Mouse (Mus musculus) hindbrain, postnatal 0 days (tissue): ENCODE data around the gene Zfp286. TPM values are rescaled to one million over a fixed set of nuclear protein-coding genes. Genes with fewer than 3 reads are reported as not detected.
"Not testable (repeated sequence)": the region's sequence is repeated elsewhere in the genome, so short reads cannot be mapped to it uniquely, and the experiment has no call there.

Experiments used
- ATAC-seq: fragments of 200-750 bp; cut with Nextera tagmentation; 2 replicates; pipeline ENCODE4 v1.8.0; 2017; ENCODE audit warnings: mild to moderate bottlenecking, moderate TSS enrichment, moderate library complexity
- DNase-seq: peaks from one replicate; pipeline ENCODE4 v3.0.0-alpha.2; 2015; ENCODE audit warnings: low spot score
- H3K27ac ChIP-seq: fragments of 300-500 bp; sonication (generic); 2 replicates; pipeline ENCODE4 v1.5.1; 2014; ENCODE audit warnings: mild to moderate bottlenecking
- H3K27me3 ChIP-seq: fragments of 300-500 bp; sonication (generic); 2 replicates; pipeline ENCODE4 v1.6.1; 2014; ENCODE audit warnings: low read length, mixed read lengths; ENCODE audit not compliant: insufficient read depth
- H3K36me3 ChIP-seq: fragments of 300-500 bp; sonication (generic); 2 replicates; pipeline ENCODE4 v1.6.1; 2014; ENCODE audit warnings: low read length, mixed read lengths; ENCODE audit not compliant: insufficient read depth
- H3K4me1 ChIP-seq: fragments of 300-500 bp; sonication (generic); 2 replicates; pipeline ENCODE4 v1.6.1; 2014; ENCODE audit warnings: antibody characterized with exemption, low read length, mixed read lengths; ENCODE audit not compliant: insufficient read depth
- H3K4me2 ChIP-seq: fragments of 300-500 bp; sonication (generic); 2 replicates; pipeline ENCODE4 v1.6.1; 2014; ENCODE audit warnings: low read depth, mild to moderate bottlenecking, low read length, moderate library complexity, mixed read lengths
- H3K4me3 ChIP-seq: fragments of 300-500 bp; sonication (generic); 2 replicates; pipeline ENCODE4 v1.5.1; 2014; ENCODE audit warnings: low read length
- H3K9ac ChIP-seq: fragments of 300-500 bp; sonication (generic); replicated peaks from 2 replicates; pipeline ENCODE4 v1.6.1; 2014; ENCODE audit warnings: mild to moderate bottlenecking, low read length, moderate library complexity, mixed read lengths
- H3K9me3 ChIP-seq: fragments of 300-500 bp; sonication (generic); 2 replicates; pipeline ENCODE4 v1.6.1; 2016; ENCODE audit warnings: low read length, mixed read lengths
- CTCF ChIP-seq: IDR thresholded peaks from 2 replicates; pipeline ENCODE4 v1.5.1; 2016; ENCODE audit warnings: antibody characterized with exemption, control low read depth, low read depth
- WGBS: fragments of 180-500 bp; shearing (Covaris S2); extraction: QIAGEN DNeasy Blood & Tissue Kit; methylation state at CpG from one replicate; pipeline ENCODE4 v1.1.7; 2014; 5-methylcytosine and 5-hydroxymethylcytosine counted together
- polyA plus RNA-seq: library from polyadenylated mRNA; unstranded; fragments of >200 nt; fragmentation: Nextera tagmentation; extraction: Ambion mirVana; gene quantifications from 2 replicates; pipeline ENCODE4 v1.2.1, GENCODE M21; 2015
- total RNA-seq: library from RNA; depleted of rRNA; stranded (reverse); fragments of >200 nt; gene quantifications from 2 replicates; pipeline ENCODE4 v1.2.3, GENCODE M21; 2014

Zfp286 gene
- total and polyA plus RNA-seq, 2 experiments from 2014 or later = 14.8 to 18.3 TPM

DNA sequence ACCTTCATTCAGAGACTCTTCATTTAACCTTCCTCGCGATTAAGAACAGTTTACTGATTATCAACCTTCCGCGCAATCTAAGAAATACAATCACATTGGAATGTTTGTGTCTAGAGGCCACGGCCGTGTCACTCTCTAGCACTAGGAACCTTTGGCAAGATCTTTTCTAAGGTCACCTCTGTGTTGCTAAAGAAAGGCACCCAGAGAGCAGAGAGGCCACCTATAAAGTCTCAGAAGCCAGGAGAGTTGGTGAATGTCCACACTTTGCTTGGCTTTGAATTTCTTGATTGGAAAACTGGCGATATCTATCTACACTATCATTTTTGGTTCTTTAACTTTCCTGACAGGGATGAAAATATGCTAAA is 32.1 kb downstream of the Zfp286 start:
- Histone ChIP-seq H3K4me3 (peak overlapping the region; percentile 32), H3K36me3 (no peaks in the 10 kb centered on the region), H3K4me1 (no peaks in the 10 kb centered on the region), H3K27me3 (no peaks in the 10 kb centered on the region), H3K4me2 (peak overlapping the region; percentile 58), H3K27ac (no peak overlapping the region; the same call in 1 of the 2 replicates), H3K9ac (peak overlapping the region; percentile 39; the same call in 1 of the 2 replicates), H3K9me3 (no peaks in the 10 kb centered on the region)
- DNase-seq (no peak), ATAC-seq (no peak)
- WGBS = 10% methylated on average over 7 of the region's 7 CpGs
- TF ChIP-seq CTCF = no peak

DNA sequence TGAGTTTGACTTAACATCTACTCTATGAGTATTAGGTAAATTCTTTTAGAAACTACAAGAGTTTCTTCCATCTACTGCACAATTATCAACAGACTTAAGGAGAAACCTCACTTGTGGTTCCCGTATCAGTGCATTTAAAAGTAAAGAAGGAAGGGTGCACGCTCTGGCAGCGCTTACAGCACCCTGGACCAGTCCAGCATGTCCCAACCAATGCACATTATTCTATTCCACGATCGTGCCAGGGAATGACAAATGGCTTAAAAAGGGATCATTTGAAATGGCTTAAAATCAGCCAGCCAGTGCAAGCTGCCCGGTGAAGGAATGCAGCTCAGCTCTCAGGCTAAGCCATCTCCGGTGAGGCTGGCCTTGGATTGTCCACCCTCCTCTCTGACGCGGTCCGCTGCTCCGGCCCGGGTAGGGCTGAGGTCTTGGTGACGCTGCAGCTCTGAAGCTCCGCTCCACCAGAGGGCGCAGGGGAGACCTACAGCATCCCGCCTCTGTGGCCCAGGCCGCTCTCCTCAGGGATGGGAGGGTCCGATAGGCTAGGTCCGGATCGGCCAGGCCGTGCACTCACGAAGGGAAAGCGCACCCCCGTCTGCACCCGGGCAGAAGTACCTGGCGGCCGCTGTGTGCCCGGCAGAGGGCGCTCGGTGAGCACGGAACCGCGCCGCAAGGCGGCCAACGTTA is 32.7 kb downstream of the Zfp286 start:
- Histone ChIP-seq H3K9me3 (no peaks in the 10 kb centered on the region), H3K27ac (no peak overlapping the region; the same call in 1 of the 2 replicates), H3K36me3 (no peaks in the 10 kb centered on the region), H3K4me3 (peak overlapping the region; percentile 32), H3K27me3 (no peaks in the 10 kb centered on the region), H3K4me1 (no peaks in the 10 kb centered on the region), H3K4me2 (peak overlapping the region; percentile 58), H3K9ac (peak overlapping the region; percentile 39)
- 6% methylated on average over 36 of the region's 36 CpGs for WGBS
- peak; percentile 98 for TF ChIP-seq CTCF
- peak; percentile 98 for ATAC-seq
- DNase-seq = peak; percentile 96

DNA sequence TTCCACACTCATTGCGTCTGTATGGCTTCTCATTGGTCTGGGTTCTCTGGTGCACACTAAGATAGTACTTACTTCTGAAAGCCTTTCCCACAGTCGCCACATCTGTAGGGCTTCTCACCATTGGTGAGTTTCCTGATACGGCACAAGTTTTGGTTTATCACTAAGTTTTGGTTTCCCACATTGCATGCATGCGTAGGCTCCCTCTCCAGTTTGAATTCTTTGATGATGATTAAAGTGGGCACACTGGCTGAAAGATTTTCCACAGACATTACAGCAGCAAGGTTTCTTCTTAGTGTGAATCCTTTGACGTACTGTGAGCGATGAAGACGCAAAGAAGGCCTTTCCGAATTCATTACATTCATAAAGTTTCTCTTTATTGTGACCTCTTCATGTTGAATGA is 36.5 kb downstream of the Zfp286 start, which contains the start of gene Gm10428:
Gene Gm10428, plus strand, starts transcription at position 321 of the 400 bp plus-strand sequence.
- ATAC-seq (no peak), DNase-seq (no peak)
- Histone ChIP-seq H3K4me1 (no peaks in the 10 kb centered on the region), H3K4me2 (no peak within 1 kb of the TSS), H3K27ac (no peak within 1 kb of the TSS), H3K9me3 (no peaks in the 10 kb centered on the region), H3K27me3 (no peaks in the 10 kb centered on the region), H3K4me3 (no peak within 1 kb of the TSS), H3K36me3 (no peaks in the 10 kb centered on the region), H3K9ac (no peak within 1 kb of the TSS)
- no peak for TF ChIP-seq CTCF
- WGBS = 87% methylated on average over 8 of the region's 8 CpGs

DNA sequence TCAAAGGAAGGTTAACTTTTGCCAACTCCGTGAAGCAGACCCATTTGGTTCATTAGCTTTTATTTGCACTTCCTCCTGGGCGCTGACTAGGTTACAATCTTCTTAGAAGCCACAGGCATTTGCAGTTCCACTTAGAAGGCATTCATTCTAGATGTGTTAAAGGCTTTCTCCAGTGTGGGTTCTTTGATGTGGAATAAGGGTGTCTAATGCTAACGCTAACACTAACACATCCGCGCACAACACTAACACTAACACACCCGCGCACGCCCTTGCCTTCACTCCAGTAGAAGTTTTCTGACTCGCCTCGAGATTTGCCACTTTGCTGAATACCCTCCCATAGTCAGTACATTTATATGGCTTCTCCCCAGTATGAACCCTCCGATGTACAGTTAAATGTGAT is 37.1 kb downstream of the Zfp286 start:
- Histone ChIP-seq H3K4me2 (no peak overlapping the region), H3K4me3 (no peak overlapping the region), H3K9ac (no peak overlapping the region), H3K4me1 (no peaks in the 10 kb centered on the region), H3K36me3 (no peaks in the 10 kb centered on the region), H3K27ac (no peak overlapping the region), H3K27me3 (no peaks in the 10 kb centered on the region), H3K9me3 (no peaks in the 10 kb centered on the region)
- DNase-seq = no peak
- ATAC-seq = no peak
- 78% methylated on average over 11 of the region's 11 CpGs for WGBS
- no peak for TF ChIP-seq CTCF

DNA sequence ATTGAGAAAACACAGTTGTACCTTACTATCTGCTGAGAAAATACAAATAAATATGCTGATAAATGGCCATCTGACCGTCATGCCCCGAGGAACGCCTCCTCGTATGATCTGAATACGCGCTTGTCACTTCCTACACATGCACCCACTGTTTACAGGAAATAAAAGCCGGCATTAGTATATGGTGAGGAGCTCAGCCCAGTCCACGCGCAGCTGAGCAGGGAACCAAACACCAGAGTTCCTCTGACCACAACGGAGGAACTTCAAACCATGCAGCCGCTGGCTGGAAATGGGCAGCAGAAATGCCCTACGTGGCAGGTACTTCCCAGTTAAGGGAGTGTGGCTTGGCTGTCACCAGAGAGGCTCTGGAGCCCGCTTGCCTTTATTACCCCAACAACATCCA is 39.8 kb downstream of the Zfp286 start:
- not testable (repeated sequence) for H3K27me3 ChIP-seq, H3K4me1 ChIP-seq, ATAC-seq, DNase-seq, H3K9ac ChIP-seq, H3K9me3 ChIP-seq, H3K27ac ChIP-seq, H3K36me3 ChIP-seq, H3K4me3 ChIP-seq, H3K4me2 ChIP-seq
- whole genome bisulfite sequencing = 94% methylated on average over 13 of the region's 13 CpGs

DNA sequence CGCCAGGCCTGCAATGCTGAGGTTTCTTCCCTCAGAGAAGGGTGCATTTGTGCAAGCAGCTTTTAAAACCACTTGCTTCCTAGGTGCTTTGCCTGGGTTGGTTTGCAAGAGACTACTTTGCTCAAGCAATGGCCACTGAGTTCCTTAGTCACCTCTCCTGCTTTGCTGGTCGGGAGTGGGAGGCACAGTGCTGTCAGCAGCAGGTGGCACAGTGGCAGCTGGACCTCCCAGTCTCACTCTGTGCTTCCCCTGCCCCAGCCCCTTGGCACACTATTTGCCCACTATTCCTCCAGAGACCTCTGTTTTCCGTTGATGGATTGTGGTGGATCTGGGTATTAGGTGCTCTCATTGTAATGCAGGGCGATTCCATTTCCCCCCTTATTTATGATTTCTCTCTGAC is 41.2 kb downstream of the Zfp286 start:
- no peak overlapping the region for H3K27ac ChIP-seq
- no peak overlapping the region for H3K4me3 ChIP-seq
- H3K4me2 ChIP-seq = no peak overlapping the region
- DNase-seq = no peak
- no peak overlapping the region for H3K9ac ChIP-seq
- H3K36me3 ChIP-seq = no peaks in the 10 kb centered on the region
- ATAC-seq = no peak
- H3K9me3 ChIP-seq = no peaks in the 10 kb centered on the region
- WGBS = 71% methylated on average over 4 of the region's 4 CpGs
- H3K4me1 ChIP-seq = no peaks in the 10 kb centered on the region
- H3K27me3 ChIP-seq = no peaks in the 10 kb centered on the region
- TF ChIP-seq CTCF = no peak

DNA sequence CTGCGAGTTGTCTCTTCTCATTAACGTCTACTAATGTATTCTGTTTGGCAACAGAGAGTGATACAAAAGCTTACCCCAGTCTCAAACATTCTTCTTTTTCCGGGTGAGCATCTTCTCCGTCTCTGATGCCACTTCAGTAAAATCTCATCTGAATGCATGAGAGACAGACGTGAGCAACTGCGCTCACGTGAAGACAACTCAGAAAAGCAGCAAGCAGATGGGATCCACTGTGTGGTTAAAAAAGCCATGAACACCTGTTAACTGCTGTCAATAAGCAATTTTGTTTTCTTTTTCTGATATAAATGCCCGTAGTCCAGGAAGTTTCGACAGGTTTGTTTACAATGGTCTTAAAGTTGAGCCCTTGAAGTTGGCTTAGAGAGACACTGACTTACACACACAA is 42.0 kb downstream of the Zfp286 start:
- DNase-seq = no peak
- no peaks in the 10 kb centered on the region for H3K36me3 ChIP-seq
- no peaks in the 10 kb centered on the region for H3K9me3 ChIP-seq
- no peaks in the 10 kb centered on the region for H3K4me1 ChIP-seq
- H3K4me2 ChIP-seq = no peak overlapping the region
- TF ChIP-seq CTCF = no peak
- WGBS = 74% methylated on average over 9 of the region's 9 CpGs
- no peak overlapping the region for H3K27ac ChIP-seq
- ATAC-seq = no peak
- no peak overlapping the region for H3K9ac ChIP-seq
- H3K4me3 ChIP-seq = no peak overlapping the region
- no peaks in the 10 kb centered on the region for H3K27me3 ChIP-seq
